Mouse (Mus musculus) brain, embryonic 14.5 days (tissue): Measurements from ENCODE around the gene Wdr95. TPM values are rescaled to one million over a fixed set of nuclear protein-coding genes. Genes with fewer than 3 reads are reported as not detected.

Experiments
- DNase-seq: peaks from one replicate; pipeline ENCODE4 v3.0.0-alpha.2; 2011; ENCODE audit warnings: low read depth
- CTCF ChIP-seq: fragments of 200-500 bp; IDR thresholded peaks from 2 replicates; pipeline ENCODE4 v1.5.1; 2012; ENCODE audit warnings: inconsistent platforms, mild to moderate bottlenecking, moderate library complexity, borderline replicate concordance; ENCODE audit not compliant: insufficient read depth, insufficient read length; ENCODE audit errors: extremely low read depth
- POLR2A ChIP-seq: fragments of 200-500 bp; IDR thresholded peaks from 2 replicates; pipeline ENCODE4 v1.6.1; 2012; ENCODE audit warnings: mild to moderate bottlenecking, inconsistent platforms, borderline replicate concordance; ENCODE audit not compliant: poor library complexity, insufficient read depth, insufficient read length, severe bottlenecking; ENCODE audit errors: extremely low read depth
- polyA plus RNA-seq: library from polyadenylated mRNA; depleted of rRNA; stranded (reverse); fragments of >200 nt; gene quantifications from 2 replicates; pipeline ENCODE4 v1.2.3, GENCODE M21; 2012

The Wdr95 gene
- polyA plus RNA-seq, 1 experiment, result 0.37 TPM

GRCm38 (mm10) chr5:149642783-149643509 lies 114.5 kb downstream of the Wdr95 start:
- no peak for DNase-seq

GRCm38 (mm10) chr5:149647367-149648115 lies 119.1 kb downstream of the Wdr95 start:
- peak; percentile 63 for DNase-seq

More at GRCm38 (mm10) chr5:149642783-149643509, 114.5 kb downstream of the Wdr95 start:
- TF ChIP-seq POLR2A (no peak), CTCF (no peak)

GRCm38 (mm10) chr5:149648196-149648595 lies 119.7 kb downstream of the Wdr95 start:
- DNase-seq, result no peak
- TF ChIP-seq POLR2A (no peak), CTCF (no peak)

More at GRCm38 (mm10) chr5:149647367-149648115, 119.1 kb downstream of the Wdr95 start:
- peak; percentile 20; the same call in 1 of the 2 replicates for TF ChIP-seq CTCF
- TF ChIP-seq POLR2A, result no peak

GRCm38 (mm10) chr5:149648895-149649406 lies 120.5 kb downstream of the Wdr95 start:
- no peak for TF ChIP-seq POLR2A
- no peak for TF ChIP-seq CTCF
- peak; percentile 17 for DNase-seq

- peak; percentile 3 for DNase-seq
- TF ChIP-seq CTCF, result no peak
- no peak for TF ChIP-seq POLR2A
These were observed 121.2 kb downstream of the Wdr95 start for GRCm38 (mm10) chr5:149649499-149650178.

GRCm38 (mm10) chr5:149650179-149650553 lies 121.7 kb downstream of the Wdr95 start:
- DNase-seq, result peak; percentile 22
- TF ChIP-seq CTCF, result no peak
- TF ChIP-seq POLR2A, result no peak

GRCm38 (mm10) chr5:149655636-149656035 lies 127.2 kb downstream of the Wdr95 start:
- no peak for DNase-seq
- TF ChIP-seq CTCF, result no peak
- no peak for TF ChIP-seq POLR2A

- TF ChIP-seq CTCF, result no peak
- TF ChIP-seq POLR2A, result no peak
- no peak for DNase-seq
These were observed 129.5 kb downstream of the Wdr95 start for GRCm38 (mm10) chr5:149658022-149658421.

GRCm38 (mm10) chr5:149658741-149659413 lies 130.4 kb downstream of the Wdr95 start:
- TF ChIP-seq POLR2A (no peak), CTCF (no peak)
- DNase-seq, result no peak

GRCm38 (mm10) chr5:149659414-149659780 lies 130.9 kb downstream of the Wdr95 start:
- peak; percentile 55 for DNase-seq
- no peak for TF ChIP-seq CTCF
- TF ChIP-seq POLR2A, result no peak
